Mouse (Mus musculus) stomach, postnatal 0 days (tissue): ENCODE measurements around the gene Pheta1. TPM values are rescaled to one million over a fixed set of nuclear protein-coding genes. Genes with fewer than 3 reads are reported as not detected.

ENCODE experiments used
- ATAC-seq: fragments of 200-750 bp; cut with Nextera tagmentation; 2 replicates; pipeline ENCODE4 v1.8.0; 2017; ENCODE audit not compliant: low FRiP score, low TSS enrichment
- DNase-seq: peaks from one replicate; pipeline ENCODE4 v3.0.0-alpha.2; 2016; ENCODE audit warnings: low spot score
- H3K27ac ChIP-seq: fragments of 300-500 bp; sonication (generic); replicated peaks from 2 replicates; pipeline ENCODE4 v1.5.1; 2014; ENCODE audit warnings: mild to moderate bottlenecking, control low read depth
- H3K27me3 ChIP-seq: fragments of 300-500 bp; sonication (generic); 2 replicates; pipeline ENCODE4 v1.6.1; 2014; ENCODE audit warnings: low read length; ENCODE audit not compliant: control insufficient read depth, insufficient read depth
- H3K36me3 ChIP-seq: fragments of 300-500 bp; sonication (generic); 2 replicates; pipeline ENCODE4 v1.6.1; 2014; ENCODE audit warnings: low read length, mixed read lengths; ENCODE audit not compliant: control insufficient read depth, insufficient read depth
- H3K4me1 ChIP-seq: fragments of 300-500 bp; sonication (generic); replicated peaks from 2 replicates; pipeline ENCODE4 v1.6.1; 2014; ENCODE audit warnings: antibody characterized with exemption; ENCODE audit not compliant: control insufficient read depth, insufficient read depth
- H3K4me2 ChIP-seq: fragments of 300-500 bp; sonication (generic); replicated peaks from 2 replicates; pipeline ENCODE4 v1.6.1; 2014; ENCODE audit warnings: low read depth, mild to moderate bottlenecking, control low read depth, moderate library complexity
- H3K4me3 ChIP-seq: fragments of 300-500 bp; sonication (generic); 2 replicates; pipeline ENCODE4 v1.5.1; 2014; ENCODE audit warnings: low read depth, low read length, control low read depth
- H3K9ac ChIP-seq: fragments of 300-500 bp; sonication (generic); 2 replicates; pipeline ENCODE4 v1.6.1; 2014; ENCODE audit warnings: mild to moderate bottlenecking, low read length, control low read depth, mixed read lengths
- H3K9me3 ChIP-seq: fragments of 300-500 bp; sonication (generic); 2 replicates; pipeline ENCODE4 v1.6.1; 2016; ENCODE audit warnings: low read length; ENCODE audit not compliant: control insufficient read depth
- CTCF ChIP-seq: IDR thresholded peaks from 2 replicates; pipeline ENCODE4 v1.5.1; 2016; ENCODE audit warnings: antibody characterized with exemption, low read depth, mild to moderate bottlenecking, moderate library complexity
- EP300 ChIP-seq: optimal IDR thresholded peaks from 2 replicates; pipeline ENCODE3; 2016; ENCODE audit warnings: antibody characterized with exemption
- WGBS: fragments of 180-500 bp; shearing (Covaris S2); extraction: QIAGEN DNeasy Blood & Tissue Kit; methylation state at CpG from one replicate; pipeline ENCODE4 v1.1.7; 2014; 5-methylcytosine and 5-hydroxymethylcytosine counted together
- polyA plus RNA-seq: library from polyadenylated mRNA; unstranded; fragments of >200 nt; fragmentation: Nextera tagmentation; extraction: Ambion mirVana; gene quantifications from 2 replicates; pipeline ENCODE4 v1.2.1, GENCODE M21; 2015

The Pheta1 gene
- polyA plus RNA-seq, 1 experiment from 2014 or later, result 24.3 TPM

DNA sequence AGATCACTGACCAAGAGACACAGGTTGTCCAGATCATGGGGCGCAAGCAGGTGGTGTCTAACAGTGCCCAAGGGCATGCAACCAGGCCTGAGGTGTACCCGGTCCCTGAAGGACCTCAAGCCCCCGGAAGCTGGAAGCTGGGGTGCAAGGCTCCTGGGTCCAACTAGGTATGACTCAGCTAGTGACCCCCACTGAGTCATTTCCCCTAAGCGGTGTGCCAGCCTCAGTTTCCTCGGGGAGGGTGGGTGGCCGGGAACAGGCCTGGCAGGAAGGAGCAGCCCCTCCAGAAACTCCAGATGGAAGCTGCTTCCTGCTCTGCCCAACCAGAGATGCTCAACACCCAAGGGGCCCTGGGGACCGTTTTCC lies 14.6 kb upstream of the Pheta1 start:
- TF ChIP-seq CTCF (no peak), EP300 (no peak)
- WGBS, result 54% methylated on average over 7 of the region's 7 CpGs
- H3K4me3 ChIP-seq, result peak overlapping the region; percentile 74; the same call in 1 of the 2 replicates
- no peaks in the 10 kb centered on the region for H3K36me3 ChIP-seq
- peak overlapping the region; percentile 23; the same call in 1 of the 2 replicates for H3K9ac ChIP-seq
- H3K4me2 ChIP-seq, result peak overlapping the region; percentile 80
- peaks cover 10% of the 10 kb centered on the region for H3K4me1 ChIP-seq
- DNase-seq, result no peak
- no peaks in the 10 kb centered on the region for H3K27me3 ChIP-seq
- no peaks in the 10 kb centered on the region for H3K9me3 ChIP-seq
- H3K27ac ChIP-seq, result 0 out of 2 replicates have a peak overlapping the region, but pooled peaks have one; percentile 18
- ATAC-seq, result no peak

GRCm38 (mm10) chr5:121834991-121835747 lies 13.6 kb upstream of the Pheta1 start:
- peak overlapping the region; percentile 80 for H3K4me2 ChIP-seq
- H3K9me3 ChIP-seq, result no peaks in the 10 kb centered on the region
- no peak for TF ChIP-seq CTCF
- DNase-seq (no peak), ATAC-seq (no peak)
- peaks cover 10% of the 10 kb centered on the region for H3K4me1 ChIP-seq
- H3K36me3 ChIP-seq, result no peaks in the 10 kb centered on the region
- H3K4me3 ChIP-seq, result peak overlapping the region; percentile 74
- H3K27ac ChIP-seq, result peak overlapping the region; percentile 91; the same call in 1 of the 2 replicates
- WGBS, result 45% methylated on average over 12 of the region's 12 CpGs
- peak overlapping the region; percentile 81 for H3K9ac ChIP-seq
- H3K27me3 ChIP-seq, result no peaks in the 10 kb centered on the region

GRCm38 (mm10) chr5:121835949-121836691 lies 12.7 kb upstream of the Pheta1 start:
- H3K36me3 ChIP-seq, result no peaks in the 10 kb centered on the region
- under 1% methylated on average over 41 of the region's 51 CpGs for WGBS
- ATAC-seq (no peak), DNase-seq (no peak)
- H3K27me3 ChIP-seq, result no peaks in the 10 kb centered on the region
- H3K4me2 ChIP-seq, result peak overlapping the region; percentile 80
- TF ChIP-seq EP300, result no peak
- no peak for TF ChIP-seq CTCF
- H3K27ac ChIP-seq, result peak overlapping the region; percentile 91
- H3K9me3 ChIP-seq, result no peaks in the 10 kb centered on the region
- peak overlapping the region; percentile 74 for H3K4me3 ChIP-seq
- H3K9ac ChIP-seq, result peak overlapping the region; percentile 81
- peaks cover 10% of the 10 kb centered on the region for H3K4me1 ChIP-seq

DNA sequence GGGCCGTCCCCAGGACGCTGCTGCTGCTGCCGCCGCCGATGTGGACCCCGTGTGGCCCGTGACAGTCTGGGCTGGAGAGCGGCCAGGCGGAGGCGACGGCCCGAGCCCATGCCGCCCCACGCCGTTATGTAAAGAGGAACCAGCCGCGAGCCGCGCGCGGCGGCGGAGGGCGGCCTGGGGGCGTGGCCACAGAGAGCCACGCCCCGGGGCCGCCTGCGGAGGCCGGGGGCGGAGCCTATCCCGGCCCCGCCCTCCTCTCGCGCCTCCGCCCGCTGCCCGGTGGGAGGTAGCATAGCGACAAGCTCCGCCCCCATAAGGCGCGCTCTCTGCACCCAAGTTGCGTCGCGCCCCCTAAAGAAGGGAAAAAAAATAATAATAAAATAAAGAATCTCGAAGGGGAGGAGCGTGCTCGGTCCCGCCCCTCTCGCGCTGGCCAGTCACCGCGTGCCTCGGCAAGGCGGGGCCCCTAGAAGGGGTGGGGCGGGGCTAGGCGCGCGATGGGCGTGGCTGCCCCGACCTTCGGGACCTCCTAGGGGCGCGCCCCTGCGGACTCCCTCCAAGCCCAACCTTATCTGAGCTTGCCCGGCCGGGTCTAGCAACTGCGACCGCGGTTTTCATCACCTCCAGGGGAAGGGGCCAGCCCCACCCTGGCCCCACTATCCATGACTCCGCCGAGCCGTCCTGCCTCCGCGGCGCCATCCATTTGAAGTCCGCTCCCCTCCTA lies 11.9 kb upstream of the Pheta1 start:
- Histone ChIP-seq H3K9me3 (no peaks in the 10 kb centered on the region), H3K27me3 (no peaks in the 10 kb centered on the region), H3K4me1 (peaks cover 10% of the 10 kb centered on the region), H3K4me2 (peak overlapping the region; percentile 80), H3K27ac (peak overlapping the region; percentile 92), H3K4me3 (peak overlapping the region; percentile 74), H3K9ac (peak overlapping the region; percentile 81), H3K36me3 (no peaks in the 10 kb centered on the region)
- DNase-seq (peak; percentile 95), ATAC-seq (peak; percentile 85)
- TF ChIP-seq CTCF, result peak; percentile 30; the same call in 1 of the 2 replicates
- TF ChIP-seq EP300, result no peak
- WGBS, result under 1% methylated on average over 72 of the region's 77 CpGs

DNA sequence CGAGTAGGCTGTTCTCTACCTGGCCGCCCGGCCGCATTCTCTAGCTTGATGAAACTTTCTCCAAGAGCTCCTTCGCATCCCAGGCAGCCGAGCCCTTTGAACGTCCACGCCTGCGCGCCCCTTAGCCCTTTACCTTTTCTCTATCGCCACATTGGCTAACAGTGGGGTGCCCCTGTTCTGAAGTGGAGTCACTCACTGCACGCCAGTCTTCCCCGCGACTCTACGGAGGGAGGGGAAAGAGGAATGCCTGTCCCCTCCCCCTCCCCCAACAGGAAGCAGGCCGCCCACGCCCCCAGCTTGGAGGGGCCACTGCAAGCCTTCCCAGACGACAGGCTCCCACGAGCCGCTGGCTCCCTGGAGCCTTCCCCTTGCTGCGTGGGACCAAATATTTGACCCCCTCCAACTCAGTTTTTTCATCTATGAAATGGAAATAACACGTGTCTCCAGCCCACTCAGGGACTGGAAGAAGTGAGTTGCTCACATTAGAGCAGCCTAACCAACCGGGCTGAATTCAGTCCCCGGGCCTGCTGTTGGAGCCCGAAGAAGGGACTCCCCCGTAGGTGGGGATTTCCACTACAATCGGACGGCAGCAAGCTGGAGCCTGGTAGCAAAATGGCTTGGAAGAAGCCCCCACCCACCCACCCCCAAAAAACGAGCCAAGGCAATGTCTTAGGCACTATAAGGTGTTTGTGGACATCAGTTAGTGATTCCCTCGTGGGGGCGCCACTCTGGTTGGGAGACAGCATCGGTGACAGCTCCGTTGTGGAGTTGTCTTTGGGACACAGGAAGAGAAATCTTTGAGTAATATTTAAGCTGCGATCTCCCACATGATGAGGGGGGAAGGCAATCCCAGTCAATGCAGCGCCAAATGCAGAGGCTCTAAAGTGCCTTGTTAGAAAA lies 11.1 kb upstream of the Pheta1 start, which contains the start of gene Sh2b3:
Sh2b3 (minus strand) TSS at position 206 of the 900 bp plus-strand sequence.
- DNase-seq (no peak), ATAC-seq (peak; percentile 0; the same call in 1 of the 2 replicates)
- Histone ChIP-seq H3K27me3 (no peaks in the 10 kb centered on the region), H3K9ac (peak within 1 kb of the TSS; percentile 81), H3K9me3 (no peaks in the 10 kb centered on the region), H3K4me1 (peaks cover 10% of the 10 kb centered on the region), H3K27ac (peak within 1 kb of the TSS; percentile 92), H3K4me3 (peak within 1 kb of the TSS; percentile 74), H3K4me2 (peak within 1 kb of the TSS; percentile 80), H3K36me3 (no peaks in the 10 kb centered on the region)
- 1% methylated on average over 33 of the region's 35 CpGs for WGBS
- TF ChIP-seq EP300 (no peak), CTCF (peak; percentile 34)
